Mouse (Mus musculus) CH12F3 (cell line): ENCODE measurements at regions not wholly inside any gene's neighbourhood (a gene's known extent, or its start where the extent isn't known, plus 50 kb on each side); places are given as distances from the start of the nearest gene placed in this dataset.

ENCODE experiments used
- in situ Hi-C: fragments of 300-500 bp; cut with MboI; formaldehyde crosslinking; loops from 2 replicates; pipeline ENCODE4 v1.14.3; 2020; ENCODE audit warnings: low sequenced_read_pairs

DNA sequence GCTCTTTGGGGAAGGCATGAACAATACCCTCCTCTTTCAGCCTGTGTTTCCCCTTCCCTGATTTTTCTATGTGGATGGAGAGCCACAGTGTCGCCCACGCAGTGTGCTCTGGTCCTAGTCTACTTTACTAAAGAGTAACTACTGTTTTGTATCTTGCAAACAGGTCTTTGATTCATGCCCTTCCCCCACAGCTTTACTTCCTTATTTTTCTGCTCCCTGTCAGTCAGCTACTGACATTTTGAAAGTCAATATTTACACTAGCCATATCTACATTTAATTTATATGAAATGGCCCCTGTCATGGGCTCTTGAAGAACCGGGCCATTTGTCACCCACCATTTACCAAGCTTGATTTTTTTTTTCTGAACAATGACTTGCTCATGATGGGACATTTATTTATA, 168.7 kb upstream of the Stt3b start:
- in situ Hi-C loops: no loop called here

DNA sequence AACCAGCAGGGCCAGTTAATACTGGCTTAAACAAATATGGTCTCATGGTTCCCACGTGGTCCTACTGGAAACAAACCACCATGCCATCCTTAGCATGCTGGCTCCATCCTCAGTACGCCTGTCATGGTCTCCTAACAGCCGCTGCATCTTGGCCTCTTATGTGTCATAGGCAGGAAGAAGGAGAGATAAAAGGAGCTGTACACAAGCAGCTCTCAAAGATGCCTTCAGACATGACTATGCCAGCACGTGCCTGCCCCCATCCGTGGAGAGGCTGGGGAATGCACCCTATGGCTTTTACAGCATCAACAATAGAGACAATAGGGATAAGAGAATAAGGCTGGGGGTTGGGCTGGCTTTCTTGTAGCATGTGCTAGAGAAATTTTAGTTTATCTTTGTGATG, 171.0 kb upstream of the Stt3b start:
- in situ Hi-C loops: no loop called here

DNA sequence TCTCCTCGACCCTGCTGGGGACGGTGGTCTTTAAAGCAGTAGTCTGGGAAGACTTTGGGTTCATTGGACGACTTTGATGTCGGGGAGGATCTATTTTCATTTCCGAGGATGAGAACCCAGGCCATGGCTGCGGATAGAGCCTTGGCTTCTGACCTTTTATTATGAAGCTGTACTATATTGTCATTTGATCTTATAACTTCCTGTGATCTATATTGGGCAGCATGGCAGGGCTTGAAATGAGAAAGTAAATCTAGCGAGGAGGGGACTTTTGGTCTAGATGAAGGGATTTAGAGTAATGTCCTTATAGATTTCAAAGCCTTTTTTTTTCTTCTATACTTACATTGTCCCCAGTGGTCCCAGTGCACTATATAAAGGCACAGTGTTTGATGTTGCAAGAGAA, 172.8 kb upstream of the Stt3b start:
- in situ Hi-C loops: no loop called here

DNA sequence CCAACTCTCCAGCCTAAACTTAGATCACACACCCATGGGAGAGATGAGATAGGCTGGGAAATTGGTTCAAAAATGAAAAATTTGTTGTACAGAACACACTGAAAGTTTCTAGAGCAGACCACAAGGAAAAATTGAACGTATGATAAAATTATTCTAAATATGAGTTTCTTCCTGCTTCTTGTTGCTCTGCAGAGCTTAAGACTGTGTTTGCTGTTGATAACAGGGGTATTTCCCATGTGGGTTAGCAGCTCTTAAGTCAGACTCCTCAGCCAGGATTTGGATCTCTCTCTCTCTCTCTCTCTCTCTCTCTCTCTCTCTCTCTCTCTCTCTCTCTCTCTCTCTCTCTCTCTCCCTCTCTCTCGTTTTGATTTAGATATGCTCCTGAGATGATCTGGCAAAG, 173.5 kb upstream of the Stt3b start:
- in situ Hi-C loops: no loop called here

DNA sequence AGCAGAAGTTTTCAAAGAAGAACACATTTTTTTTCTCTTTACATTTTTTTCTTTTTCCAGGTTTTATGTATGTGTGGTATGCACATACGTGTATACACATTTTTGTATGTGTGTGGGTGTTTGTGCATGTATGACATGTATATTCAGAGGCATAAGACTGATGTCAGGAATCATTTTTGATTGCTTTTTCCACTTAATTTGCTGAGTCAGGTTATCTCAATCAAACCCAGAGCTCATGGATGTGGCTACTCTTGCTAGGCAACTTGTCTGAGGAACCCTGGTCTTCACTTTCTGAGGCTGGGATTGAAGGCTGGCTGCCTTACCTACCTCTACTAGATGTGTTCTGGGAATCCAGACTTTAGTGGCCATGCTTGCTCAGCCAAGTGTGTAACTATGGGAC, 174.2 kb upstream of the Stt3b start:
- in situ Hi-C loops: no loop called here

DNA sequence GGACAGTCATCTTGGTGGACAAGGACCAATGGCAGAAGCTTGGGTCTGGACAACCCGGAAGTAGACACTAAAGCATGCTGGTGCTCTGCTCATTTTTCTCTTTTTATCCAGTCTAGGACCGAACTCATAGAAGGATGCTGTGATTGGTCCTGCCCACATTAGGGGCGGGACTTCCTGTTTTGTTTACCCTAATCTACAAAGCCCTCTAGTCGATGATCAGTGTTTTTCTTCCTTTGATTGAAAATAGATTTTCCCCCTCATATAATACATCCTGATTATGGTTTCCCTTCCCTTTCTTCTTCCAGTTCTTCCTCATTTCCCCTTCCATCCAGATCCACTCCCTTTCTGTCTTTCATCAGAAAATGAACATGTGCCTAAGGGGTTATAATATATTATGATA, 175.0 kb upstream of the Stt3b start:
- in situ Hi-C loops: no loop called here

DNA sequence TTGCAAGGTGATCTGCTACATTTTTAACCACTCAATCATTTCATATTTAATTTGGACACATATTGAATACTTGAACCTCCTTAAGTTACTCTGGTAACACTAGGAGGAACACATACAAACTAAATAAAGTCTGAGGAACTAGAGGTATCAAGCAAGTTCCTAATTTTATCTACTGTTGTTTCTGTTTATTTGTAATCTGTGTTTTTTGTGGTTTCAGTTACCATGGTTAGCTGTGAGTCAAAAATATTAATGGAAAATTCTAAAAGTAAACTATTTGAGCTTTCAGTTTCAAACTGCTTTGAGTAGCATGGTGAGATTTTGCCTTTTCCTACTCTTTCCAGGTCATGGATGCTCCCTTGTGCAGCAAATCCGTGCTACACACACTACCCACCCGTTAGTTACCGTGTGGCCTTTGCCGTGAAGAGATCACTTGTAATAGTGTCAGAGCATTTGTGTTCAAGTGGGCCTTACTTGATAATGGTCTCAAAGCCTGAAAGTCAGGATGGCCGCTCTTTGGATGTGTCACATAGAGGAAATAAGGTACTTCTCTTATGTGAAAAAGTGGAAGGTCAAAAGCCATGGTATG, 177.0 kb upstream of the Stt3b start:
- in situ Hi-C loops: no loop called here

DNA sequence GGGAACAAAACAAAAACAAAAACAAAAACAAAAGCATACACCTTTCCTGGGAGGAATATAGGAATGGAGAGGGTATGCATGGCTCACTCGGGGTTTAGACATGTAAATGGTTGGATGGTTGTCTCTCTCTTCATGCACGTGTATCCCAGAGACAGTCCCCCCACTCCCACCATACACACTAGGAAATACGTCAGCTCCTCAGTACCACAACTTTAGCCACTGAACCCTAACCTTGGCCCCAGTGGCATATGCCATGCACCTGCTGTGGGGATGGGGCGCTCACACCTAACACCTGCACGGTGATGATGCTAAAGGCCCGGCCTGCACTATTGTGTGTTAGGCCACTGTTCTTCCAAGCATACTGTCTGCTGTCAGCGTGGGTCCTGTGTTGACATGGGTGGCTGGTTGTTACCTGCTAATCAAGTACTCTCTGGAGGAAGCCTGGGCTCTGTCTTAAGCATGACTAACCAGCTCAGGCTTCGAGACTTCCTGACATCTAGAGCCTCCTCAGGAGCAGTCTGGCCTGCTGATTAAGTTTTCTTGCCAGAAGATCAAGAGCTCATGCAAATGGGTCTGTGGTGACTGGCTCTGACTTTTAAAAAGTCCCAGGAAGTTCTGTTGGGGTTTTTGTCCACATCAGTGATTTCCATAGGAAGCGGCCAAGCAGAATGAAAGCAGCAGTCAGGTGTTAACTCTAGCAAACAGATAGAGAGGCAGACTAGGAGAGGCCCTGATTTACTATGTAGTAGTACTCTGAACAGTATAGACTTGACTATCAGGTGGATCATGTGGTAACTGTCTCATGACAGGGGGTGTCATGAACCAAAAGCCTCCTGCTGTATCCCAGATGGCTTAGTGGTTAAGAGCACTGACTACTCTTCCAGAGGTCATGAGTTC, 178.9 kb upstream of the Stt3b start:
- in situ Hi-C loops: no loop called here

DNA sequence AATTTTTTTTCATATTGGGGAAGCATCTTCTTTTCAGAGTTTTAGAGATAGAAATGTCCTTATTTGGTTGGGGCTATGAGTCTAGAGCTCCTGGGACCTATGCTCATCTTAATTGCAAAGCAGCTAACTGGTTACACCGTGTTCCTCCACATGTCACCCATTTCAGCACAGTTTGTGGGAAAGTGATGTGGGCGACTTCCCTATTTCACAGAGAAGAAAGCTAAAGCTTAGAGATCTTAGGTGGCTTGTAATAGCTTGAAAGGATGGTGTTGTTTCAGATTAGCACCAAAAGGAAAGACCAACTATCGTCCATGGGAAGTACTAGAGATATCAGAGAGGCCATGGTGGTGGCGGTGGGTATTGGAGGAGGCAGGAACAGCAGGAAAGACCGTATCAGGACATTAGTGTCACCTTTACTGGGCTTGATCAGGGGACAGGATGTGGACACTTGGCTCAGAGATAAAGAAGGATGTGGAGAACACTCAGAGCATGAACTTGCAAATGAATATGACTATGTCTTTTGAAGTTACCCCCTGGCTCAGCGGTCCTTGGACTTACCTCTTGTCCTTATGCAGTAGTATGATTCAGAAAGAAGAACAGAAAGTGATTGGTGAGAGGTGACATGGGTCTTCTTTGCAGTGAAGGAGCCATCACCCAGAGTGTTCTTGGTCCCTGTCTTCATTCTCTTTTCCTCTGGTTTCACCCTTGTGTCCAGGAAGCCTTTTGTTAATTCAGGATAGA, 182.4 kb upstream of the Stt3b start:
- in situ Hi-C loops: no loop called here

DNA sequence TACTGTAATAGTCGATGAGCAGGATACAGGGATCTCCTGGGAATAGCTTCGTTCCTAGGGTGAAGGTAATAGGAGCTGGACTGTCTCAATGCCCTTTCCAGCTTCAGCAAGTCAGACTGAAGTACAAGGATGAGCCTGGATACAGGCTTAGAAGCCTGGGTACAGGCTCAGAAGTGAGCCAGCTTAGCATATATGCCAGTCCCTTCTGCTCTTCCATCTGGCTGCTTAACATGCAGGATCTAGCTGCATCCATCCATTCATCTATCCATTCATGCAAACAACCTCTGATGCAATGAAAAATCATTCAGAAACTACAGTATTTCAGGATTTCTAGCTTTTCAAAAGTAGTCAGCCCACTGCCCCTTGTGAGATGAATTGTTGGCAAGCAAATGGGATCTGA, 183.5 kb upstream of the Stt3b start:
- in situ Hi-C loops: no loop called here

DNA sequence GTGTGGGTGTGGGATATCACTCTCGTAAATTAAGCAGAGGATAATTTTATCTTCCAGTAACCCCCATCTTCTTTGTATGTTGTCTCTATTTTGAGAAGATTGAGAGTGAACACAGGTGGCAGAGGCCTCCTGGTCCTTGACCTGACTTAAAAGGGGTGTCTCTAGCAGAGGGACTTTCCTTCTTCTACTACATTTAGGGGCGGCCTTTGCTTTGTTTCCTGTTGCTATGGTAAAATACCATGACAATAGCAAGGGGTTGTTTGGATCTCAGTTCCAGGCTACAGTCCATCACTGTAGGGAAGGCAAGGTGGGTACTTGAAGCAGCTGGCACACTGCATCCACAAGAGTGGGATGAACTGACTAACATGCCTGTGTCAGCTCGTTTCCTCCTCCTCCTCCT, 189.3 kb upstream of the Stt3b start:
- in situ Hi-C loops: no loop called here

DNA sequence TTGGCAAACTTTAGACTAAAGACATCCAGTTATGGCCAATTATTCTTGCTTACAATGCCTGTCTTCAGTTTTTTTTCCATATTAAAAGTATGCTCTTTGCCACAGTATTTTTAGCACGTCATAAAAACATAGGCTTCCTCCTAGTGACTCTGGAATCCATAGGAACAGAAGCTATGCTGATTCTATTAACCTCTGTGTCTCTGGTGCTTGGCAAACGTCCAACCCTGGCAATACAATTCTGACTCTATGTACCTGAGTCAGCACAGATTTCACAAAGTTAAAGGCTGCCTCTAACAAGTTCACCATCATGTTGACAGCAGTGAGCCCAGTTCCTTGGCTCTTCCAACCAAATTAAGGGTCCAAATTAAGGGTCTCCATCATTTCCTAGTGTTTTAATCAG, 194.6 kb upstream of the Stt3b start:
- in situ Hi-C loops: no loop called here

DNA sequence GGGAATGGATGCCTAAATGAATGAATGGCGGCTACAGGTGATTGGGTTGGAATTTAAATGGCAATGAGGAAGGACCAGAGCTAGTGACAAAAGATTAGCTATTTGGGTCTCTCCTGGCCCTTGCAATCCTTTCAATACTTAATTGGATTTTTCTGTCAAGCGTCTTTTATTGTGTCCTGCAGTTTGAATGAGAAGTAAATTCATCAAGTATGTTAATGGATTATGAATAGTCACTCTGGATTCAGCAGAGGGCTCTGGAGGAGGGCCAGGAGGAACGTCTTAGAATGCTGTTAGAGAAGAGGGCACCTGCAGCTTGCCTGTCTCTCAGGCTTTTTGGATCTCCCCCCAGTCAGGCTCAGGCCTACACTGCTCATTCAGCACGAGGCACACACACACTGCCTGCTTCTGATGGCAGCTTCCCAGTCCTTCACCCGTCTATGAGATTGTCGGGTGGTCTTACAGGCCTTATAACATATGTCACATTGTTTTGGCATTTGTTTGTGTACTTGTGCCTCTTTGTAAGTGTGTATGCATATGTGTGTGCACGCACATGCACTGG, 197.0 kb upstream of the Stt3b start:
- in situ Hi-C loops: no loop called here

DNA sequence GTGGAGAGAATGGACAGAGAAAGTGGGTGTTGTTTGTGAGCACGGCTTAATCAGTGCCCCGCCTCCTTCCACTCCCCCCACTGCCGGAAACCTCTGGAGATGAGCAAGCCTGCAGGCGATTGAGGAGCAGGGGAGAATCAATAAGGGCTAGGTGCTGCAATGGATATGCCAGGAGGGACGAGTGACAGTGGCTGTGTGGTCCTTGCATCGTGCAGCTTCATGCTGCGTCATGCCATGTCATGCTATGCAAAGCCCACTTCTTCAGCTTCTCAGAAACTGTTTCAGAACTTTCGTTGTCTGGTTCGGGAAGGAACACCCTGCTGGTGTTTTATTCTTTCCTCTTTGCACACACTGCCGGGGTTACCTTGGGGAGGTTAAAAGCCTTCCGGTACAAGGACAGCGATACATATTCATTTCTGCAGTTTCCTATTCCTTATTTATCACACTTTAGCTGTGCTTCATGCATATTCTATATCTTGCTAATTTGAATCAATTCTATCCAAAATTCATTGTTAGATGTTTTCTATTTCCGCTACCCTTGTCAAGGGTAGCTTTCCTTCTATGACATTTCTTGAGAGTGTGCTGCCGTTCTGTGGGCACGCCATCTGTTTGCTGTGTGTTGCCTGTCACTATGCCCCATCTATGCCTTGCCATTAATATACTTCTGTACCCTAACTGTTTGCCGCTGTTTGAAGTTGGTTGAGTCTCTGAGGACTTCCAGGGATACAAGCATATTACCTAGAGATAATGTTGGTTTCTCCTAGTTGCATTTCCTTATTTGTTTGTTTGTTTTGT, 202.8 kb upstream of the Stt3b start:
- in situ Hi-C loops: no loop called here

DNA sequence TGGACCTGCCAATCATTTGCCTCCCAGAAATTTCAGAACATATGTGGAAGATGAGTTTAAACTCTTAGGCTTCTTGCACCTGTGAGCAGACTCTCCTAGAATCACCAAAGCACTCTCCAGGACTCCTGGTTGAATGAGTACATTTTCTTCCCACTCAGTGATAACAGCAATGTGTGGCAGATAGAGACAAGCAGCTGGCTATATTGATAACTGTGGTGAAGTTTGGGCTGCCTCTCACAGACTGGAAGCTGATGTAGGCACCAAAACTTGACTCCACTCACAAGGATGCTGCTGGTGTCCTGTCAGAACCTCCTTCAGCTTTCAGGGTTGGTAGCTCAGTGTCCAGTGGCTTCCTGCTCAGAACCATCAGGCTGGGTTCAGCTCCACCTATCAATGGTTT, 207.7 kb upstream of the Stt3b start:
- in situ Hi-C loops: no loop called here

DNA sequence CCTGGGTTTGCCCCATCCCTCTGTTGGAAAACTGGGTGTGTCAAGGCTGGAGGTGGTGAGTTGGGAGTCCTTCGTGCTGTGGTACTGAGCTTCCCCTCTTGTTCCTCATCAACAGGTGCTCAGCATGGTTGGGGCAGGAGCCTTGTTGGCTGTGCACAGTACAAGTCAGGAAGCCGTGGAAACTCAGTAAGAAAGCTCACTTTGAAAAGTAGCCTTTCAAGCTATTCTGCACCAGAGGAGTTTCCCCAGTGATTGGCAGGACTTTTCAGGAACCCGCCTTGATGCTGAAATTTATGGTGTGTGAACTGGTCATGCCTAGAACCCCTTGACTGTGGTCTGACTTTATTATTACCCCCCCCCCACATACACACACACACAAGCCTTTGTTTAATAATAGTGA, 213.9 kb upstream of the Stt3b start:
- in situ Hi-C loops: no loop called here

DNA sequence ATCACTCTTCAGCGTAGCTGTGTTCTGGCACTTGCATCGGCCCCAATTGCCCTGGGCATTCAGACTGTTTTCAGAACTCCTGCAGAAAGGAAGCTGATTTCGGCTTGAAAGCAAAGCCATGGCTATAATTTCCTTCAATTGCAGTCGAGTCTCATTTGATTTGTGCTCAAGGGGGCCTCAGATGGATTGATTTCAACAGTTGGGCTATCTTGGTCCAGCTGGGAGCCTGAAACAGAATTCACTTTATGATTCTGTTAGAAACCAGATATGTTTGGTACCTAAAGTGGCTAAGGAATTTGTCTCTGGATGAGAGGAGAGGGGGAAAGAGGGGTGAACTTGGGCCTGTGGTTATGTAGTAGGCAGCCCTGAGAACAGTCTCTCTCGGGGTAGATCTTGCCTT, 214.4 kb upstream of the Stt3b start:
- in situ Hi-C loops: no loop called here

DNA sequence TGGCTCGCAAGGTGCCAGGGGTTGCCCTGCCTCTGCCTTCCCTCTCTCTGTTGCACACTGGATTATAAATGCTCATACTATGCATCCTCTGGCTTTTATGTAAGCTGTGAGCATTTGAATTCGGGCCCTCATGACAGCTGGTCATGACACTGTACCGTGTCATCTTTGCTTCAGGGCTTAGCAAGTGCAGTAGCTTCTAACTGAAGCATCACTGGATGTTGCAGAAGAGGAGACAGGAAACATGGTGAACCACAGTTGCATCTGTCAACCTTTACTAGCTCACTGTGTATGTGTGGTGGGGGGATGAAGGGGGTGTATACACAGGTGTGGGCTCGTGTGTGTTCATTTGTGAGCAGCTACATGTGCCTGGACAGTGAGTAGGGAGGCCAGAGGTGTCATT, 216.1 kb upstream of the Stt3b start:
- in situ Hi-C loops: no loop called here

DNA sequence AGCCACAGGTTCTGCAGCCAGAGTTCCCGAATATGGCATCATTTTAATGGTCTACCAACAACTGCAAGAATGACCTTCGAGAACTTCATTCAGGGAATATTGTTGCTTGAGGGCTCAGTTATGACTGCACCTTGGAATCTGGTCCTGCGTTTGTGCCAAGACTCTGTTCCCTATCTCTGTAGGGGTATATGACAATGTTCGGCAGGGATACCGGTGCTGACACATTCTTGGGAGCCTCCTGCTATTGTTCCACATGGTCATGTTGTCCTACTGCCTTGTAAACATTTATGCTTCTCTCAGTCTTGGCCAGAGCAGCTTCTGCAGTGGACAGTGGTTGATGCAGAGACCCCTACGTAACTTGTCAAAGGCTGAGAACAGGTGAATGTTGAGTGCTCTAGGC, 216.8 kb upstream of the Stt3b start:
- in situ Hi-C loops: no loop called here

DNA sequence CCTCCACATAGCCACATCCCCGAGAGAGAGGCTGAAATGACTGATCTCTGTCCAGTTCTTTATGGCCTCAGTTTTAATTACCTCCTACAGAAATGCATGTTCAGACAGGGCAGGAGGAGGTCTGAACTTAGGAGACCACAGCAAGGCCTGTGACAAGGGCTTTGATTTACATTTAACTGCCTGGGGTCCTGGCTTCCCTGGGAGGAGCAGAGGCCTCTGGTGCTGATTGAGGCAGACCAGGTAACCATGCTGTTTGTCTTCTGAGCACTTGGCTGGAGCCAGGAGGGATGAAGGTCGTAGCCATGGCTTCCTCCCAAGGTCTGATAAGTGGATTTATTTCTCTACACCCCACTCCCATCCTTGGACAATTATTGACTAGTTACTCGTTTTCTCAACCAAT, 224.0 kb upstream of the Stt3b start:
- in situ Hi-C loops: no loop called here

DNA sequence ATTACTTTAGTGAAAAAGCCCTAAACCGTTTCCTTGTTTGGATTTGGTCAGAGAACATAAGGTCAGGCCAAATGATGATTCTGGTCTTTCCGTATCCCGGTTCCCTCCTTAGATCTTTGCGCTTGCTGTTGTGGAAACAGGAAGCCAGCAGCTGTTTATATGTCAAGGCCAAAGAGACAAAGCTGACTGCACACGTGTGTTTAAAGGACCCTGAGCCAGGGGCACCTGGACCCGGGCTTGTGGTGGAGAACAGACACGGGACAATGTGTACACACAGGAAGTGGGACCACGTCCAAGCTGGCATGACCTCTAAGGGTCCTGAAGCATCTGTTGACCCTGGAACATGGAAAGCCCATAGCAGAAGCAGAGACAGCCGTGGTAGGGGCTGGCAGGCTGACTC, 233.4 kb upstream of the Stt3b start:
- in situ Hi-C loops: no loop called here
